Mouse (Mus musculus) thymus, postnatal 36 days (tissue): Measurements from ENCODE around the gene Mrpl51.

Source experiments
- DNase-seq, 2 experiments: peaks; one replicate each; pipeline ENCODE4 v3.0.0; 2022; ENCODE audit warnings: mixed read lengths in 2 of 2

Gene Mrpl51

GRCm38 (mm10) chr6:125236341-125236740, 44.7 kb downstream of the Mrpl51 start:
- peak; percentile 67 for DNase-seq

- peak; percentile 83 to 85 for DNase-seq
Observed at GRCm38 (mm10) chr6:125236782-125237181, 45.2 kb downstream of the Mrpl51 start, which contains the start of gene Cd27. TSS of gene Cd27 (minus strand) at chr6:125237010.

DNA sequence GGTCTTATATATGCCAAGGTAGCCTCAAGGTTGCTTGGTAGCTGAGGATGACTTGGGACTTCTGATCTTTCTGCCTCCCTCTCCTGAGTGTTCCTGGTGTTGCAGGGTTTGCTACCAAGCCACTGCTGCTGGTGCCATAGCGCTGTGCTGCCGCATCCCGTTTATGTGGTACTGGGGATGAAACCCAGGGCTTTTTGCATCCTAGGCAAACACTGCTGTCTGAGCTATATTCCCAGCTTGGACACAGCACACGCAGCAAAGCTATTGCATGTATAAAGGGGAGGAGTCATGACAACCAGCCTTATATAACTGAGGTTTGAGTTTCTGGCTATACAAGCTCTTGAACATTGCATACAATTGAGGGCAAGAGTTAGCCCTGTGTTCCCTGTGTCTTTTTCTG, 45.8 kb downstream of the Mrpl51 start:
- DNase-seq: peak; percentile 70 to 71

- peak; percentile 73 to 86 for DNase-seq
Observed at GRCm38 (mm10) chr6:125238396-125238795, 46.8 kb downstream of the Mrpl51 start.

GRCm38 (mm10) chr6:125239547-125239946, 47.9 kb downstream of the Mrpl51 start:
- no peak for DNase-seq

GRCm38 (mm10) chr6:125240617-125241016, 49.0 kb downstream of the Mrpl51 start:
- peak in 1 of 2 experiments; percentile 35 for DNase-seq

DNA sequence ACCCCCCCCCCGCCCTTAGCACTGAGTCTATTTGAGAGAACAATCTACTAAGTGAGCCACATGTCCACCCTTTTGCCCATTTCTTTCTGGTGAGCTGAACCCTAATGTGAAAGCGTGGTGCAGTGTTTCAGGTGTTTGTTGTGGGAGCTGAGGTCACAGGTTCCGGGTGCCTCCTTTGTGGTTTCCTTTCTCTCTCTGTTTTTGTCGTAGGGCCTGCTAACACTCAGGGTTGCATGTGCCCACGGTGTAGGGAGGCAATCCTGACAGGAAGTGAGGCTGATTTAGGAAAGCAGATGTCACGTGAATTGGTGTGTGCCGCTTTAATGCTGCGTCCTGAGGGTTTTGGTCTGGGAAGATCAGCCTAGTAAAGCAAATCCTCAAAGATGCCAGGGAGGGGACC, 50.0 kb downstream of the Mrpl51 start:
- DNase-seq: peak; percentile 77 to 84

- peak; percentile 62 to 78 for DNase-seq
Observed at GRCm38 (mm10) chr6:125244551-125244950, 53.0 kb downstream of the Mrpl51 start.
